Mouse (Mus musculus): ENCODE measurements around the gene Zfp526. TPM values are rescaled to one million over a fixed set of nuclear protein-coding genes. Genes with fewer than 3 reads are reported as not detected.

Gene Zfp526
- polyA plus RNA-seq (2015; fragmentation: Nextera tagmentation; extraction: Ambion mirVana): 2.2 and 2.6 TPM in 2 replicates

GRCm38 (mm10) chr7:25221102-25221883, at the start of gene Zfp526:
Zfp526 (plus strand) TSS chr7:25221425.
- Histone ChIP-seq H3K27me3 (no peaks in the 10 kb centered on the region), H3K4me3 (replicated peaks) (peak within 1 kb of the TSS; percentile 64), H3K36me3 (peaks cover 38% of the 10 kb centered on the region), H3K9ac (replicated peaks) (peak within 1 kb of the TSS; percentile 76), H3K4me1 (replicated peaks) (peaks cover 45% of the 10 kb centered on the region), H3K4me2 (replicated peaks) (peak within 1 kb of the TSS; percentile 88), H3K27ac (peak within 1 kb of the TSS; percentile 87), H3K9me3 (no peaks in the 10 kb centered on the region)
- ATAC-seq: peak; percentile 97
- WGBS: under 1% methylated on average over 44 of the region's 45 CpGs

GRCm38 (mm10) chr7:25172669-25173068, 48.6 kb upstream of the Zfp526 start:
- WGBS: 13% methylated on average over 5 of the region's 5 CpGs
- Histone ChIP-seq H3K4me2 (replicated peaks) (peak overlapping the region; percentile 83), H3K36me3 (no peaks in the 10 kb centered on the region), H3K4me1 (replicated peaks) (peaks cover 76% of the 10 kb centered on the region), H3K9ac (replicated peaks) (peak overlapping the region; percentile 55), H3K9me3 (no peaks in the 10 kb centered on the region), H3K4me3 (replicated peaks) (no peak overlapping the region), H3K27me3 (no peaks in the 10 kb centered on the region), H3K27ac (peak overlapping the region; percentile 99)
- ATAC-seq: no peak

GRCm38 (mm10) chr7:25174343-25174742, 46.9 kb upstream of the Zfp526 start:
- peak overlapping the region; percentile 99 for H3K27ac ChIP-seq
- peak; percentile 66 for ATAC-seq
- peak overlapping the region; percentile 8; the same call in 1 of the 2 replicates for H3K4me3 ChIP-seq (replicated peaks)
- WGBS: 21% methylated on average over 10 of the region's 11 CpGs
- H3K27me3 ChIP-seq: no peaks in the 10 kb centered on the region
- H3K36me3 ChIP-seq: no peaks in the 10 kb centered on the region
- peak overlapping the region; percentile 55 for H3K9ac ChIP-seq (replicated peaks)
- peak overlapping the region; percentile 83 for H3K4me2 ChIP-seq (replicated peaks)
- no peaks in the 10 kb centered on the region for H3K9me3 ChIP-seq
- H3K4me1 ChIP-seq (replicated peaks): peaks cover 81% of the 10 kb centered on the region

GRCm38 (mm10) chr7:25178317-25178716, 42.9 kb upstream of the Zfp526 start:
- ATAC-seq: no peak
- Histone ChIP-seq H3K4me3 (replicated peaks) (peak overlapping the region; percentile 72), H3K9ac (replicated peaks) (peak overlapping the region; percentile 97), H3K36me3 (no peaks in the 10 kb centered on the region), H3K9me3 (no peaks in the 10 kb centered on the region), H3K27me3 (peaks cover 33% of the 10 kb centered on the region), H3K27ac (peak overlapping the region; percentile 99), H3K4me2 (replicated peaks) (peak overlapping the region; percentile 83), H3K4me1 (replicated peaks) (peaks cover 74% of the 10 kb centered on the region)
- WGBS: 0% methylated on average over 17 of the region's 17 CpGs

- peak overlapping the region; percentile 99 for H3K27ac ChIP-seq
- H3K27me3 ChIP-seq: peaks cover 40% of the 10 kb centered on the region
- H3K9me3 ChIP-seq: no peaks in the 10 kb centered on the region
- peak overlapping the region; percentile 97 for H3K9ac ChIP-seq (replicated peaks)
- under 1% methylated on average over 56 of the region's 56 CpGs for WGBS
- H3K36me3 ChIP-seq: no peaks in the 10 kb centered on the region
- H3K4me3 ChIP-seq (replicated peaks): peak overlapping the region; percentile 72
- H3K4me1 ChIP-seq (replicated peaks): peaks cover 68% of the 10 kb centered on the region
- ATAC-seq: peak; percentile 85
- peak overlapping the region; percentile 83 for H3K4me2 ChIP-seq (replicated peaks)
Observed at GRCm38 (mm10) chr7:25178787-25179605, 42.2 kb upstream of the Zfp526 start.

- ATAC-seq: peak; percentile 94
- Histone ChIP-seq H3K9me3 (no peaks in the 10 kb centered on the region), H3K4me2 (replicated peaks) (peak within 1 kb of the TSS; percentile 83), H3K27me3 (peaks cover 46% of the 10 kb centered on the region), H3K4me3 (replicated peaks) (peak within 1 kb of the TSS; percentile 72), H3K27ac (peak within 1 kb of the TSS; percentile 99), H3K9ac (replicated peaks) (peak within 1 kb of the TSS; percentile 97), H3K36me3 (no peaks in the 10 kb centered on the region), H3K4me1 (replicated peaks) (peaks cover 61% of the 10 kb centered on the region)
- WGBS: under 1% methylated on average over 43 of the region's 56 CpGs
Observed at GRCm38 (mm10) chr7:25179606-25180161, 41.5 kb upstream of the Zfp526 start, which contains the start of gene Pou2f2. Pou2f2 (minus strand) TSS chr7:25179726.

GRCm38 (mm10) chr7:25180512-25180911, 40.7 kb upstream of the Zfp526 start:
- no peaks in the 10 kb centered on the region for H3K36me3 ChIP-seq
- H3K4me1 ChIP-seq (replicated peaks): peaks cover 52% of the 10 kb centered on the region
- peak overlapping the region; percentile 72 for H3K4me3 ChIP-seq (replicated peaks)
- no peak for ATAC-seq
- peaks cover 46% of the 10 kb centered on the region for H3K27me3 ChIP-seq
- H3K27ac ChIP-seq: peak overlapping the region; percentile 99
- no peaks in the 10 kb centered on the region for H3K9me3 ChIP-seq
- peak overlapping the region; percentile 83 for H3K4me2 ChIP-seq (replicated peaks)
- peak overlapping the region; percentile 97 for H3K9ac ChIP-seq (replicated peaks)
- WGBS: 3% methylated on average over 6 of the region's 6 CpGs

GRCm38 (mm10) chr7:25181331-25181790, 39.9 kb upstream of the Zfp526 start:
- Histone ChIP-seq H3K4me3 (replicated peaks) (peak overlapping the region; percentile 28), H3K4me2 (replicated peaks) (peak overlapping the region; percentile 83), H3K4me1 (replicated peaks) (peaks cover 44% of the 10 kb centered on the region), H3K36me3 (no peaks in the 10 kb centered on the region), H3K27ac (0 out of 2 replicates have a peak overlapping the region, but pooled peaks have one; percentile 19), H3K9ac (replicated peaks) (peak overlapping the region; percentile 44), H3K9me3 (no peaks in the 10 kb centered on the region), H3K27me3 (peaks cover 46% of the 10 kb centered on the region)
- WGBS: under 1% methylated on average over 15 of the region's 15 CpGs
- no peak for ATAC-seq

- H3K4me3 ChIP-seq (replicated peaks): peak overlapping the region; percentile 28
- no peak overlapping the region for H3K27ac ChIP-seq
- H3K9me3 ChIP-seq: no peaks in the 10 kb centered on the region
- no peaks in the 10 kb centered on the region for H3K36me3 ChIP-seq
- H3K4me2 ChIP-seq (replicated peaks): peak overlapping the region; percentile 83
- peaks cover 46% of the 10 kb centered on the region for H3K27me3 ChIP-seq
- peak overlapping the region; percentile 44 for H3K9ac ChIP-seq (replicated peaks)
- WGBS: 3% methylated on average over 21 of the region's 21 CpGs
- no peak for ATAC-seq
- H3K4me1 ChIP-seq (replicated peaks): peaks cover 39% of the 10 kb centered on the region
Observed at GRCm38 (mm10) chr7:25181814-25182213, 39.4 kb upstream of the Zfp526 start.

GRCm38 (mm10) chr7:25184091-25184490, 37.1 kb upstream of the Zfp526 start:
- 88% methylated on average over 6 of the region's 6 CpGs for WGBS
- Histone ChIP-seq H3K4me2 (replicated peaks) (no peak overlapping the region), H3K9me3 (no peaks in the 10 kb centered on the region), H3K9ac (replicated peaks) (no peak overlapping the region), H3K27me3 (peaks cover 46% of the 10 kb centered on the region), H3K4me1 (replicated peaks) (peaks cover 24% of the 10 kb centered on the region), H3K36me3 (no peaks in the 10 kb centered on the region), H3K4me3 (replicated peaks) (no peak overlapping the region), H3K27ac (no peak overlapping the region)
- no peak for ATAC-seq

- Histone ChIP-seq H3K27ac (no peak overlapping the region), H3K36me3 (no peaks in the 10 kb centered on the region), H3K4me1 (replicated peaks) (no peaks in the 10 kb centered on the region), H3K4me3 (replicated peaks) (no peak overlapping the region), H3K4me2 (replicated peaks) (no peak overlapping the region), H3K9ac (replicated peaks) (no peak overlapping the region), H3K27me3 (peaks cover 17% of the 10 kb centered on the region), H3K9me3 (no peaks in the 10 kb centered on the region)
- ATAC-seq: peak; percentile 93
- 32% methylated on average over 21 of the region's 21 CpGs for WGBS
Observed at GRCm38 (mm10) chr7:25187662-25188650, 33.3 kb upstream of the Zfp526 start.
